Mouse (Mus musculus) stomach, postnatal 0 days (tissue): ENCODE data around the gene Gm6408. TPM values are rescaled to one million over a fixed set of nuclear protein-coding genes. Genes with fewer than 3 reads are reported as not detected.
A peak's percentile ranks its signal among the peaks of the same experiment; 100 is the strongest.
"Not testable (repeated sequence)": the region's sequence is repeated elsewhere in the genome, so short reads cannot be mapped to it uniquely, and the experiment has no call there.

Experiments used
- ATAC-seq: fragments of 200-750 bp; cut with Nextera tagmentation; 2 replicates; pipeline ENCODE4 v1.8.0; 2017; ENCODE audit not compliant: low FRiP score, low TSS enrichment
- DNase-seq: peaks from one replicate; pipeline ENCODE4 v3.0.0-alpha.2; 2016; ENCODE audit warnings: low spot score
- H3K27ac ChIP-seq: fragments of 300-500 bp; sonication (generic); replicated peaks from 2 replicates; pipeline ENCODE4 v1.5.1; 2014; ENCODE audit warnings: mild to moderate bottlenecking, control low read depth
- H3K27me3 ChIP-seq: fragments of 300-500 bp; sonication (generic); 2 replicates; pipeline ENCODE4 v1.6.1; 2014; ENCODE audit warnings: low read length; ENCODE audit not compliant: control insufficient read depth, insufficient read depth
- H3K36me3 ChIP-seq: fragments of 300-500 bp; sonication (generic); 2 replicates; pipeline ENCODE4 v1.6.1; 2014; ENCODE audit warnings: low read length, mixed read lengths; ENCODE audit not compliant: control insufficient read depth, insufficient read depth
- H3K4me1 ChIP-seq: fragments of 300-500 bp; sonication (generic); replicated peaks from 2 replicates; pipeline ENCODE4 v1.6.1; 2014; ENCODE audit warnings: antibody characterized with exemption; ENCODE audit not compliant: control insufficient read depth, insufficient read depth
- H3K4me2 ChIP-seq: fragments of 300-500 bp; sonication (generic); replicated peaks from 2 replicates; pipeline ENCODE4 v1.6.1; 2014; ENCODE audit warnings: low read depth, mild to moderate bottlenecking, control low read depth, moderate library complexity
- H3K4me3 ChIP-seq: fragments of 300-500 bp; sonication (generic); 2 replicates; pipeline ENCODE4 v1.5.1; 2014; ENCODE audit warnings: low read depth, low read length, control low read depth
- H3K9ac ChIP-seq: fragments of 300-500 bp; sonication (generic); 2 replicates; pipeline ENCODE4 v1.6.1; 2014; ENCODE audit warnings: mild to moderate bottlenecking, low read length, control low read depth, mixed read lengths
- H3K9me3 ChIP-seq: fragments of 300-500 bp; sonication (generic); 2 replicates; pipeline ENCODE4 v1.6.1; 2016; ENCODE audit warnings: low read length; ENCODE audit not compliant: control insufficient read depth
- CTCF ChIP-seq: IDR thresholded peaks from 2 replicates; pipeline ENCODE4 v1.5.1; 2016; ENCODE audit warnings: antibody characterized with exemption, low read depth, mild to moderate bottlenecking, moderate library complexity
- EP300 ChIP-seq: optimal IDR thresholded peaks from 2 replicates; pipeline ENCODE3; 2016; ENCODE audit warnings: antibody characterized with exemption
- WGBS: fragments of 180-500 bp; shearing (Covaris S2); extraction: QIAGEN DNeasy Blood & Tissue Kit; methylation state at CpG from one replicate; pipeline ENCODE4 v1.1.7; 2014; 5-methylcytosine and 5-hydroxymethylcytosine counted together
- polyA plus RNA-seq: library from polyadenylated mRNA; unstranded; fragments of >200 nt; fragmentation: Nextera tagmentation; extraction: Ambion mirVana; gene quantifications from 2 replicates; pipeline ENCODE4 v1.2.1, GENCODE M21; 2015

Gene Gm6408
- polyA plus RNA-seq, 1 experiment from 2014 or later = not detected

- H3K4me2 ChIP-seq = no peak overlapping the region
- no peaks in the 10 kb centered on the region for H3K4me1 ChIP-seq
- H3K9ac ChIP-seq = no peak overlapping the region
- no peak overlapping the region for H3K4me3 ChIP-seq
- H3K36me3 ChIP-seq = no peaks in the 10 kb centered on the region
- H3K27ac ChIP-seq = no peak overlapping the region
- no peak for TF ChIP-seq CTCF
- no peak for TF ChIP-seq EP300
- WGBS = 93% methylated on average over 8 of the region's 9 CpGs
- no peak for ATAC-seq
- H3K27me3 ChIP-seq = no peaks in the 10 kb centered on the region
- H3K9me3 ChIP-seq = no peaks in the 10 kb centered on the region
- DNase-seq = no peak
Measured at GRCm38 (mm10) chr5:146468311-146468710, 13.5 kb upstream of the Gm6408 start.

DNA sequence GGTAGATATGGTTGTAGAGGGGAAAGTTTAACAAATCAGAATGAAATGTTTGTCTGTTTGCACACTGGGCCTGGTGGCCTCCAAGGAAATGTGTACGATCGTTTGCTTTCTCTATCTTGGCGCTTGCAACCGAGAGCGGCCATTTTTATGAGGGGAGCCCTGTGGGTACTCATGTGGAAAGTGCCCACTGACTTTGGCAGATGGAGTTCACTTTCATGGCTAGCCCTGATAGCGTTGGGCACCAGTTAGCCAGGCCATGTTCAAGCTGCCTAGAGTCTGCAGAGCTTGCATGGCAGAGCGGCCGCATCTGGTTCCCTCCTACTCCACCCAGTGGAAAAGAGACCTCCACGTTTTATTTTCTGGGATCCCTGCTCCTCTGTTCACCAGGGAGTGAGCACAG is 10.9 kb upstream of the Gm6408 start:
- 75% methylated on average over 9 of the region's 9 CpGs for WGBS
- Histone ChIP-seq H3K27me3 (no peaks in the 10 kb centered on the region), H3K9ac (no peak overlapping the region), H3K4me3 (no peak overlapping the region), H3K4me2 (no peak overlapping the region), H3K4me1 (no peaks in the 10 kb centered on the region), H3K36me3 (no peaks in the 10 kb centered on the region), H3K9me3 (no peaks in the 10 kb centered on the region), H3K27ac (no peak overlapping the region)
- TF ChIP-seq CTCF = no peak
- no peak for TF ChIP-seq EP300
- ATAC-seq (no peak), DNase-seq (no peak)

- no peak overlapping the region for H3K4me2 ChIP-seq
- WGBS = 72% methylated on average over 5 of the region's 5 CpGs
- no peak overlapping the region for H3K4me3 ChIP-seq
- H3K9ac ChIP-seq = no peak overlapping the region
- no peaks in the 10 kb centered on the region for H3K27me3 ChIP-seq
- no peak for DNase-seq
- ATAC-seq = no peak
- no peaks in the 10 kb centered on the region for H3K36me3 ChIP-seq
- H3K27ac ChIP-seq = no peak overlapping the region
- TF ChIP-seq CTCF (no peak), EP300 (no peak)
- H3K9me3 ChIP-seq = no peaks in the 10 kb centered on the region
- H3K4me1 ChIP-seq = no peaks in the 10 kb centered on the region
Measured at GRCm38 (mm10) chr5:146471311-146471710, 10.5 kb upstream of the Gm6408 start.

DNA sequence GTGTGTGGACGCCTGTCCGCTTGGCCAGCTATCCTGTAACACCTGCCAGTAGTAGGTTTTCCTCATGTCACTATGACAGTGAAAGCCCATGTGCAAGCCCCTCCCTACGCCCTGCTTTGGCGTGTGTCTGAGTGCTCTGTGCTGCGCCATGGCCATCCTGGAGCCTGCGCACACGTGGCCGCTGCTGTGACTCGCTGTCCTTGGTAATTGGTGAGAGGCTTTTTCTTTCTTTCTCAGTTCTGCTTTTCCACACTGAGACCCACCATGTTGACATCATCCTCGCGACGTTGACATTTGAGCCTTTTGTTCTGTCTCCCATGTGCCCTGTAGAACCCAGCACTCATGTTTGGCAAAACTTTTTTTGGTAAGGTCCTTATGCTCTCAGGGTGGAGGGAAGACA is 9.9 kb upstream of the Gm6408 start:
- no peaks in the 10 kb centered on the region for H3K9me3 ChIP-seq
- no peaks in the 10 kb centered on the region for H3K27me3 ChIP-seq
- H3K36me3 ChIP-seq = no peaks in the 10 kb centered on the region
- H3K27ac ChIP-seq = no peak overlapping the region
- no peak overlapping the region for H3K4me3 ChIP-seq
- DNase-seq (no peak), ATAC-seq (no peak)
- no peaks in the 10 kb centered on the region for H3K4me1 ChIP-seq
- H3K4me2 ChIP-seq = no peak overlapping the region
- WGBS = 91% methylated on average over 12 of the region's 12 CpGs
- H3K9ac ChIP-seq = no peak overlapping the region
- TF ChIP-seq CTCF (no peak), EP300 (no peak)

- not testable (repeated sequence) for H3K4me1 ChIP-seq, H3K9ac ChIP-seq, H3K27me3 ChIP-seq, H3K9me3 ChIP-seq, DNase-seq, H3K4me3 ChIP-seq, H3K27ac ChIP-seq, H3K4me2 ChIP-seq, H3K36me3 ChIP-seq, ATAC-seq
- WGBS = 9% methylated on average over 4 of the region's 4 CpGs
- peak; percentile 71 for TF ChIP-seq CTCF
Measured at GRCm38 (mm10) chr5:146479564-146479963, 2.2 kb upstream of the Gm6408 start.

GRCm38 (mm10) chr5:146488959-146489358 is 7.2 kb downstream of the Gm6408 start:
- not testable (repeated sequence) for H3K4me2 ChIP-seq, H3K4me3 ChIP-seq, H3K9ac ChIP-seq, H3K27ac ChIP-seq, H3K9me3 ChIP-seq, H3K27me3 ChIP-seq, H3K36me3 ChIP-seq, ATAC-seq, H3K4me1 ChIP-seq, DNase-seq
- peak; percentile 57 for TF ChIP-seq CTCF
- 10% methylated on average over 3 of the region's 4 CpGs for WGBS

DNA sequence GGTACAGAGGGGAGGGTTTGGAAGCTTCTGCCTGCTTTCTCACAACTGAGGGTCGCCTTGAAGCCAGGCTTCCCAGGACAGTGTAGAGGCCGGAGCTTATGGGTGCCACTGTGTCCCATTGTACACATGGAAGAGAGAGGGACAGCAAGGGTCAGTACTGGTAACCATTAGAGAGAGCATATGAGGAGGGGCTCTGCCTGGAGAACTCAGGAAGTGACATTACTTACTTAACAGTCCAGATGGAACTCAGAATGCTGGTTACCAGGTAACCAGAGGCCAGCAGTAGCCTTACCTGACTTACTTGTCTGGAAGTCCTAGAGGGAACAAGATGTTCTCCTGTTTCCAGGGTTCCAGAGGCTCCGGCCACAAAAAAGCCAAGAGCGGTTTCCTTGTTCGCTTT is 9.3 kb downstream of the Gm6408 start, which contains the start of gene Gm6370:
TSS of gene Gm6370 (plus strand) at position 301 of the 400 bp plus-strand sequence.
- DNase-seq, H3K27me3 ChIP-seq, H3K27ac ChIP-seq, ATAC-seq, H3K4me3 ChIP-seq, H3K4me2 ChIP-seq, H3K9ac ChIP-seq, H3K9me3 ChIP-seq, H3K4me1 ChIP-seq, H3K36me3 ChIP-seq: not testable (repeated sequence)
- no CpG with 5 or more reads among the region's 5 CpGs for whole genome bisulfite sequencing

DNA sequence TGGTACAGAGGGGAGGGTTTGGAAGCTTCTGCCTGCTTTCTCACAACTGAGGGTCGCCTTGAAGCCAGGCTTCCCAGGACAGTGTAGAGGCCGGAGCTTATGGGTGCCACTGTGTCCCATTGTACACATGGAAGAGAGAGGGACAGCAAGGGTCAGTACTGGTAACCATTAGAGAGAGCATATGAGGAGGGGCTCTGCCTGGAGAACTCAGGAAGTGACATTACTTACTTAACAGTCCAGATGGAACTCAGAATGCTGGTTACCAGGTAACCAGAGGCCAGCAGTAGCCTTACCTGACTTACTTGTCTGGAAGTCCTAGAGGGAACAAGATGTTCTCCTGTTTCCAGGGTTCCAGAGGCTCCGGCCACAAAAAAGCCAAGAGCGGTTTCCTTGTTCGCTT is 20.3 kb downstream of the Gm6408 start, which contains the start of gene 4930449I24Rik:
TSS of gene 4930449I24Rik (plus strand) at position 301 of the 400 bp plus-strand sequence.
- H3K36me3 ChIP-seq, H3K4me2 ChIP-seq, H3K27me3 ChIP-seq, H3K27ac ChIP-seq, H3K9ac ChIP-seq, H3K9me3 ChIP-seq, H3K4me1 ChIP-seq, ATAC-seq, DNase-seq, H3K4me3 ChIP-seq: not testable (repeated sequence)
- no CpG with 5 or more reads among the region's 5 CpGs for WGBS

DNA sequence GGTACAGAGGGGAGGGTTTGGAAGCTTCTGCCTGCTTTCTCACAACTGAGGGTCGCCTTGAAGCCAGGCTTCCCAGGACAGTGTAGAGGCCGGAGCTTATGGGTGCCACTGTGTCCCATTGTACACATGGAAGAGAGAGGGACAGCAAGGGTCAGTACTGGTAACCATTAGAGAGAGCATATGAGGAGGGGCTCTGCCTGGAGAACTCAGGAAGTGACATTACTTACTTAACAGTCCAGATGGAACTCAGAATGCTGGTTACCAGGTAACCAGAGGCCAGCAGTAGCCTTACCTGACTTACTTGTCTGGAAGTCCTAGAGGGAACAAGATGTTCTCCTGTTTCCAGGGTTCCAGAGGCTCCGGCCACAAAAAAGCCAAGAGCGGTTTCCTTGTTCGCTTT is 32.1 kb downstream of the Gm6408 start, which contains the start of gene Gm3402:
TSS of gene Gm3402 (plus strand) at position 301 of the 400 bp plus-strand sequence.
- not testable (repeated sequence) for ATAC-seq, H3K4me2 ChIP-seq, H3K4me1 ChIP-seq

More for the DNA sequence above, 32.1 kb downstream of the Gm6408 start, which contains the start of gene Gm3402:
- H3K27me3 ChIP-seq, H3K27ac ChIP-seq, H3K9ac ChIP-seq, H3K4me3 ChIP-seq, DNase-seq, H3K9me3 ChIP-seq, H3K36me3 ChIP-seq: not testable (repeated sequence)
- WGBS = no CpG with 5 or more reads among the region's 5 CpGs
